Mouse (Mus musculus): ENCODE data around the gene Ccdc63. TPM values are rescaled to one million over a fixed set of nuclear protein-coding genes. Genes with fewer than 3 reads are reported as not detected.

The Ccdc63 gene
- polyA plus RNA-seq, 1 experiment from 2014 or later, result 0.33 TPM

- no peak overlapping the region for H3K4me3 ChIP-seq (ENCODE audit: low read depth, low read length)
- WGBS, result 56% methylated on average over 2 of the region's 2 CpGs
- H3K4me1 ChIP-seq (ENCODE audit: insufficient read depth), result no peaks in the 10 kb centered on the region
- H3K27ac ChIP-seq (ENCODE audit: low read depth), result no peak overlapping the region
- H3K4me2 ChIP-seq, result no peak overlapping the region
- no peak for TF ChIP-seq CTCF (IDR thresholded peaks at IDR 0.05; ENCODE audit: low read depth)
- H3K27me3 ChIP-seq (ENCODE audit: insufficient read depth, low read length), result no peaks in the 10 kb centered on the region
- H3K9ac ChIP-seq, result no peak overlapping the region
- no peak for DNase-seq
- 0 out of 2 replicates have a peak, but pooled peaks have one; percentile 18 for ATAC-seq (ENCODE audit: insufficient read depth)
- peaks cover 59% of the 10 kb centered on the region for H3K36me3 ChIP-seq (ENCODE audit: insufficient read depth)
- no peaks in the 10 kb centered on the region for H3K9me3 ChIP-seq (ENCODE audit: low read depth, low read length)
Measured at GRCm38 (mm10) chr5:122175402-122175801, 34.8 kb upstream of the Ccdc63 start.

- TF ChIP-seq CTCF (IDR thresholded peaks at IDR 0.05; ENCODE audit: low read depth), result no peak
- WGBS, result 92% methylated on average over 8 of the region's 8 CpGs
- peaks cover 86% of the 10 kb centered on the region for H3K36me3 ChIP-seq (ENCODE audit: insufficient read depth)
Measured at GRCm38 (mm10) chr5:122171058-122171457, 30.4 kb upstream of the Ccdc63 start.

GRCm38 (mm10) chr5:122168344-122169069, 27.9 kb upstream of the Ccdc63 start:
- H3K9ac ChIP-seq, result no peak overlapping the region
- ATAC-seq (ENCODE audit: insufficient read depth) (no peak), DNase-seq (no peak)
- 71% methylated on average over 14 of the region's 14 CpGs for WGBS
- H3K4me2 ChIP-seq, result no peak overlapping the region
- no peaks in the 10 kb centered on the region for H3K4me1 ChIP-seq (ENCODE audit: insufficient read depth)
- H3K27me3 ChIP-seq (ENCODE audit: insufficient read depth, low read length), result no peaks in the 10 kb centered on the region
- H3K36me3 ChIP-seq (ENCODE audit: insufficient read depth), result peaks cover 99% of the 10 kb centered on the region
- no peak for TF ChIP-seq CTCF (IDR thresholded peaks at IDR 0.05; ENCODE audit: low read depth)
- H3K4me3 ChIP-seq (ENCODE audit: low read depth, low read length), result no peak overlapping the region
- no peak overlapping the region for H3K27ac ChIP-seq (ENCODE audit: low read depth)
- H3K9me3 ChIP-seq (ENCODE audit: low read depth, low read length), result no peaks in the 10 kb centered on the region

More at GRCm38 (mm10) chr5:122171058-122171457, 30.4 kb upstream of the Ccdc63 start:
- Histone ChIP-seq H3K27ac (ENCODE audit: low read depth) (no peak overlapping the region), H3K4me3 (ENCODE audit: low read depth, low read length) (no peak overlapping the region), H3K9ac (no peak overlapping the region), H3K4me2 (no peak overlapping the region), H3K4me1 (ENCODE audit: insufficient read depth) (no peaks in the 10 kb centered on the region), H3K9me3 (ENCODE audit: low read depth, low read length) (no peaks in the 10 kb centered on the region), H3K27me3 (ENCODE audit: insufficient read depth, low read length) (no peaks in the 10 kb centered on the region)
- DNase-seq (no peak), ATAC-seq (ENCODE audit: insufficient read depth) (no peak)

- DNase-seq (no peak), ATAC-seq (ENCODE audit: insufficient read depth) (no peak)
- peaks cover 99% of the 10 kb centered on the region for H3K36me3 ChIP-seq (ENCODE audit: insufficient read depth)
- no peak overlapping the region for H3K4me3 ChIP-seq (ENCODE audit: low read depth, low read length)
- peak overlapping the region; percentile 8; the same call in 1 of the 2 replicates for H3K27ac ChIP-seq (ENCODE audit: low read depth)
- H3K9ac ChIP-seq, result peak overlapping the region; percentile 23
- WGBS, result 63% methylated on average over 8 of the region's 8 CpGs
- no peaks in the 10 kb centered on the region for H3K27me3 ChIP-seq (ENCODE audit: insufficient read depth, low read length)
- no peak overlapping the region for H3K4me2 ChIP-seq
- H3K9me3 ChIP-seq (ENCODE audit: low read depth, low read length), result no peaks in the 10 kb centered on the region
- H3K4me1 ChIP-seq (ENCODE audit: insufficient read depth), result no peaks in the 10 kb centered on the region
- no peak for TF ChIP-seq CTCF (IDR thresholded peaks at IDR 0.05; ENCODE audit: low read depth)
Measured at GRCm38 (mm10) chr5:122166636-122167161, 26.1 kb upstream of the Ccdc63 start.

- no peak for TF ChIP-seq CTCF (IDR thresholded peaks at IDR 0.05; ENCODE audit: low read depth)
- H3K9ac ChIP-seq, result no peak overlapping the region
Measured at GRCm38 (mm10) chr5:122165233-122165915, 24.8 kb upstream of the Ccdc63 start.

GRCm38 (mm10) chr5:122164011-122164410, 23.4 kb upstream of the Ccdc63 start:
- H3K36me3 ChIP-seq (ENCODE audit: insufficient read depth), result peaks cover 95% of the 10 kb centered on the region
- no peak for TF ChIP-seq CTCF (IDR thresholded peaks at IDR 0.05; ENCODE audit: low read depth)

More at GRCm38 (mm10) chr5:122165233-122165915, 24.8 kb upstream of the Ccdc63 start:
- no peak for ATAC-seq (ENCODE audit: insufficient read depth)
- Histone ChIP-seq H3K4me3 (ENCODE audit: low read depth, low read length) (no peak overlapping the region), H3K4me2 (no peak overlapping the region), H3K27ac (ENCODE audit: low read depth) (no peak overlapping the region), H3K9me3 (ENCODE audit: low read depth, low read length) (no peaks in the 10 kb centered on the region), H3K27me3 (ENCODE audit: insufficient read depth, low read length) (no peaks in the 10 kb centered on the region), H3K4me1 (ENCODE audit: insufficient read depth) (peaks cover 9% of the 10 kb centered on the region; the same call in 1 of the 2 replicates), H3K36me3 (ENCODE audit: insufficient read depth) (peaks cover 99% of the 10 kb centered on the region)
- no peak for DNase-seq
- WGBS, result 61% methylated on average over 6 of the region's 6 CpGs

GRCm38 (mm10) chr5:122163194-122163593, 22.6 kb upstream of the Ccdc63 start:
- no peaks in the 10 kb centered on the region for H3K9me3 ChIP-seq (ENCODE audit: low read depth, low read length)
- H3K36me3 ChIP-seq (ENCODE audit: insufficient read depth), result peaks cover 88% of the 10 kb centered on the region
- H3K9ac ChIP-seq, result no peak overlapping the region; the same call in 1 of the 2 replicates
- no peak for ATAC-seq (ENCODE audit: insufficient read depth)
- DNase-seq, result no peak
- TF ChIP-seq CTCF (IDR thresholded peaks at IDR 0.05; ENCODE audit: low read depth), result no peak
- no peaks in the 10 kb centered on the region for H3K27me3 ChIP-seq (ENCODE audit: insufficient read depth, low read length)
- H3K4me1 ChIP-seq (ENCODE audit: insufficient read depth), result peaks cover 15% of the 10 kb centered on the region; the same call in 1 of the 2 replicates
- no peak overlapping the region for H3K4me3 ChIP-seq (ENCODE audit: low read depth, low read length)
- peak overlapping the region; percentile 2; the same call in 1 of the 2 replicates for H3K4me2 ChIP-seq
- WGBS, result 62% methylated on average over 6 of the region's 6 CpGs
- H3K27ac ChIP-seq (ENCODE audit: low read depth), result no peak overlapping the region

More at GRCm38 (mm10) chr5:122164011-122164410, 23.4 kb upstream of the Ccdc63 start:
- ATAC-seq (ENCODE audit: insufficient read depth) (no peak), DNase-seq (no peak)
- WGBS, result 55% methylated on average over 3 of the region's 3 CpGs
- Histone ChIP-seq H3K4me1 (ENCODE audit: insufficient read depth) (peaks cover 15% of the 10 kb centered on the region; the same call in 1 of the 2 replicates), H3K27me3 (ENCODE audit: insufficient read depth, low read length) (no peaks in the 10 kb centered on the region), H3K9ac (no peak overlapping the region), H3K27ac (ENCODE audit: low read depth) (no peak overlapping the region), H3K4me2 (no peak overlapping the region), H3K4me3 (ENCODE audit: low read depth, low read length) (no peak overlapping the region), H3K9me3 (ENCODE audit: low read depth, low read length) (no peaks in the 10 kb centered on the region)
